Mouse (Mus musculus): ENCODE results near the gene Pim3.

Pim3 gene

DNA sequence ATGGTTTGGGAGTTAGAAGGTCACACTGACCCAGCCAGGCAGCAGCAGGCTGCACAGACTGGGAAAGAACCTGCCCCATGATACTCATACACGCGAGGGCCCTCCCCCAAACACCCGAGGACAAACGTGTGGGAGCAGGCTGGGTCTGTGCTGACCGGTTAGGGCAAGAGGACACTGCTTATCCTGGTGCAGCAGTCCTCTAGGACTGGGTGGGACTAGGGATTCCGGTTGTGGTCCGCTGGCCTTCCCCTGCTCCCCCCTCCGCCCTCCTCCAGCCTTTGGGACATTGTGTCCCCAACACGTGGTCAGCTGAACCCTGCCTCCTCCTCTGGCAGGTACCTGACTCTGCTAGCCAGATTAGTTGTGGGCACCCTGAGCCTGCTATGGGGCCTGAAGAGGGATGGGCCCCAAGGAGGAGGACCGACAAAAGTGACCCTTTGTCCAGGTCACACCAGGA, 13.7 kb downstream of the Pim3 start:
- intact Hi-C loops (cut with DNase I) = loop anchor here (2.0 kb wide), 2 partner anchors 45 to 47 kb away; no protein-coding TSS in a partner anchor

DNA sequence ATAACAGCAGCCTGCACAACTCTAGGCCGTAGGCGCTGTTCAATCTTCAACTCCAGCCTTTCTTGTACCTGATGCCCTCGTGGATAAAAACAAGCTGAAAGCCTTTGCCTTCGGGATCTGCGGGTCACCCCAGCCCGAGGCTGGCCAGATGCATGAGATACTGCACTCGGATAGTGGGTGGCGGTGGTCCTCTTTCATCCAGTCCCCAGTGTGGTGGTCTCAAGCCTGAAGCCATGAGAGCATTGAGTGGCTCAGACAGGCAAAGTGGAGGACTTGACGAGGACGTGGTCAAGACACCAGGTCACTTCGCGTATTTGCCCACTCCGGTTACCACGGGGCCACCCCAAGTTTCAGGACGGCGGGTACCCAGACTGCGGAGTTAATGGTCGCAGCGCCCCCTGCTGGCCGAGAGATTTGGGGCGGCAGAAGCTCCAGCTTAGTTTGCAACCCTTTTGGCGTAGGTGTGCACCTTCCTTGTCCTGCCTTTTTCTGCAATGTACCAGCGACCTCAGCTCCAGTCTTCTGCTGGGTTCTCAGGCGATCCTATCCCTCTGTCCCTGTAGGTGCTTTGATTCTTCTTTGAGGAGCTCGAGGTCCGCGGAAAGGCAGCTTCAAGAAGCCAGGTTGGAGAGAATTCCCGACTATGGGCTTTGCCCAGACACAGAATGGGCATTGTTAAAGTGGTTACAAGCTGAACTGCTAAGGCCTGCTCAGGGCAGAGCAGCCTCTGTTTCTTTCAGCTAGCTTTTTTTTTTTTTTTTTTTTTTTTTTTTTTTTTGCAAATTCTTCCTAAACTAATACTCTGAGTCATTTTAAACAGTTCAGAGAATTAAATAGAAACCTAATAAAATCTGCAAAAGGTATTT, 14.4 kb downstream of the Pim3 start:
- intact Hi-C loops (cut with DNase I) = loop anchor here (2.0 kb wide), 2 partner anchors 44 to 48 kb away; no protein-coding TSS in a partner anchor

DNA sequence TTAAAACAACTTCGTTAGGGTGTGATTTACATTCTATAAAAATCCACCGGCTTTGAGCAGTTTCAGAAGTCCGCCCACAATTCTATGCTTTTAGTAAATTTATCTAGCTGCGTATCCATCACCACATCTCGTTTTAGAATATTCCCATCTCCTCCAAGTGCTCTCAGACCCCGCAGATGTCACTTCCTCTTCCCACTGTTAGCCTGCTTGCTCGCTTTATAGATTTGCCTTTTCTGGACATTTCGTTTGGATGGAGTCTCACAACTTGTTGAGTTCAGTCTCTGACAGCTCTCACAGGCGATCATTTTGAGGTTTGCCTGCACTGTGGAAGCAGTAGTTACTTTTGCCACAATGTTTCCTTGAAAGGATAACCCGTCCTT, 15.0 kb downstream of the Pim3 start:
- intact Hi-C loops (cut with DNase I) = loop anchor here (2.0 kb wide), 2 partner anchors 44 to 48 kb away; no protein-coding TSS in a partner anchor

DNA sequence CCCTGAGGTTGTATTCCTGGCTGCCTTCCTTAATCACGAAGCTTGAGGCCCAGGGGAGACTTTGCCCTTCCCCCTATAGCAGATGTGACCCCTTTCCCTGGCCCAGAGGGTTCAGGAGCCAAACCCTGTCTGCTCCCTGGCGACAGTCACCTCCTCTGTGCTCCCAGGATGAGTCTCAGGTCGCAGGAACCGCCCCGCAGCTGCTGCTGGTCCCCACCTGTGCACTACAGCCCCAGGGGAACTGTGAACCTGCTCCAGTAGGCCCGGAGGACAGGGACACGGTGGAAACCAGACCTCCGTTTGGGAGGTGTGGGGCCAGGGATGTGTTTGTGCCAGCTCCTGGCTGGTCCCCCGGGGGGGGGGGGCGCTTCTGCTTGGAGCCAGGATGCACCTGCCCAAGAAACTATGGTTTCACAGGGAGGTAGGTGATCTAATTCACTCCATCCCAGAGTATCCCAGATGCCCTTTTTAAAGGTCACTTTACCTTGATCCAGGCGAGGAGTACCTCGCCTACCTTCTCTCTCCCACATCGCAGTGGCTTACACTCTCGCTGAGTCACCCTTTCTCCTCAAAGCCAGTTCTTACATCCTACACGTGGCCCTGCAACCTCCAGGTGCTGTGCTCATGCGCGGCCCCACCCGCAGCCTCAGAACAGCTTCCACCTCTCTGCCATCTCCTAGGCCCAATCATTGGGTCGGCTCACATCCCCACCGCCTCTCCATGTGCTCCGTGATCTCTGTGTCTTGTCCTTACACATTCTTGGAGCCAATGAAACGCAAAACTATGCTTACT, 19.5 kb downstream of the Pim3 start:
- intact Hi-C loops (cut with DNase I) = no loop called here

DNA sequence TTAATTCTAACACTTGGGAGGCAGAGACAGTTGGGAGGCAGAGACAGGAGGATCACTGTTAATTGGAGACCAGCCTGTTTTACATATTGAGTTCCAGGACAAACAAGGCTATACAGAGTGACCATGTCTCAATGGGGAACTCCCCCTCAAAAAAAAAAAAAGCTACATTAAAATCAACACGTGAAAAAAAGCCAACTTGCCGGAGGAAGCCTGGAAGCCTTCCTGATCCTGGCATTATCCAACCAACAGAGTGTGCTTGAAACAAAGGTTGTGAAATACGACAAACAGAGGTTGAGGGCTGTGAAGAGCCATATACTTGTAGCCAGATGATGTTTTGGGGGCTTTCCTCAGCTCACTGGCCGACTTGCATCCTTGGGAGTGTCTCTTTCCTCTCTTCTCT, 20.9 kb downstream of the Pim3 start:
- intact Hi-C loops (cut with DNase I) = no loop called here

GRCm38 (mm10) chr15:88883342-88883741, 21.4 kb downstream of the Pim3 start:
- intact Hi-C loops (cut with DNase I) = no loop called here

- intact Hi-C loops (cut with DNase I) = no loop called here
Observed at GRCm38 (mm10) chr15:88885376-88885775, 23.4 kb downstream of the Pim3 start.

DNA sequence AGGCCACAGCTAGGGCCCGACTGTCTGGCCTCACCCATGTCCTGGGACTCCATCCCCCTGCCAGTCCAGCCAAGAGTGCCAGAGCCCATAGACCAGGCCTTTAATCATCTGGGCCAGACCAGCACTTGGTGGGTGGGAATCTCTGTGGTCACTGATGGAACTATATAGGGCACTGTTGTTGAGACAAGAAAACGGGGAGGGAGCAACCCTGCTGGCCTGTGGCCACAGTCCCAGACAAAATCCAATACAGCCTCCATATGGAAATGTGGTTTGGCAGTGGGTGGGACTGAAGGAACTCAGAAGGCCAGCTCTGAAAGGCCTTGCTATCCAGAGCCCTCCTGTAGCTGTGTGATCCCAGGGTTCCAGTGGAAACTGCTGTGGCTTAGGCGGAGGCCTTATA, 27.0 kb downstream of the Pim3 start:
- intact Hi-C loops (cut with DNase I) = no loop called here

- intact Hi-C loops (cut with DNase I) = no loop called here
Observed at GRCm38 (mm10) chr15:88889994-88890393, 28.0 kb downstream of the Pim3 start.

- intact Hi-C loops (cut with DNase I) = no loop called here
Observed at GRCm38 (mm10) chr15:88890751-88891675, 29.0 kb downstream of the Pim3 start.

DNA sequence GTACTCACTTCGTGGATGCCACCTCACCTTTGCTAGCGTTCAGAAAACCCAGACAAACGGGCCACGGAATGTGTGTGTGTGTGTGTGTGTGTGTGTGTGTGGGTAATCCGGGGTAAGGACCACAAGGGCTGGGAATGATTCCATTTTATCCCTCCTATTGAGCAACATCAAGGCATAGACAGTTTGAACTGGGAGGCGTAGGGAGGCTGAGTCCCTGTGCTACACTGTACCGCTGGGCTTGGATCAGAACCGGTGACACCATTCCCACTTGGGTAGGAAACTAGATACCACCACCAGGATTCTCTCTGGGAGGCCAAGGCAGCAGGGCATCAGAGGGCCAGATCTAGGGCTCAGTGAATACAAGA, 29.7 kb downstream of the Pim3 start:
- intact Hi-C loops (cut with DNase I) = no loop called here

DNA sequence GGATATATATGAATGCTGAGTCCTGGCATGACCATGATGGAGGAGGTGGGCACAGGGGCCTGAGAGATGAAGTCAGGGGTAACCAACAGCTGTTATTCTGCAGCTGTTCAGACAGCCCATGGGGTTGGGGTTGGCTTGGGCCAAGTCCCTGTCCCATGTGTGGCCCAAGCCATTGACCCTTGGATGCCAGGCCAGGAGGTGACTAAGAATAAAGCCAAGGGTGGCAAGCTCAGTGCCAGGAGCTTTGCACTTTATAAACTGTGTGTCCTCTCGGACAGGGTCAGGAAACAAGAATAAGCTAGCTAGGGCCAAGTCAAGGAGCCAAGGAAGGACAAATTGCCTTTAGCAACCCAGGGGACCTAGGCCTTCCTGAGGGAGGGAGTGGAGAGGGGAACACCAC, 30.3 kb downstream of the Pim3 start:
- intact Hi-C loops (cut with DNase I) = no loop called here

DNA sequence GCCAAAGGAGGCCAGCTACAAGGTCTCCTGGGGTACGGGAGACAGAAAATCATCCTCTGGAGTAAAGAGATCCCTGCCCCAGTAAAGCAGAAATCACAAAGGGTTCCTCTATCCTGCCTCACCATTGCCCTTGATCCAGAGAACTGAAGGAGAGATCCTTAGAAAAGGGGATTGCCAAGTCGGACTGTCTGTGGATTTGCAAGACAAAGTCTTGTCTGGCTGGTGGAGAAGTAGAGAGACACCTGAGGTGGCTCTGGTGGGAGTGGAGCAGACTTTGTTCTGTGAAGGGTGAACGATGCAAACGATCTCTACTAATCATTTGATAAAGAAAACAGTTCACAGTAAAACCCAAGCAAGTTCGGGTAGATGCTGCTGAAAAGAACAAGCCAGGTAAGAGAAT, 30.9 kb downstream of the Pim3 start:
- intact Hi-C loops (cut with DNase I) = no loop called here

- intact Hi-C loops (cut with DNase I) = no loop called here
Observed at GRCm38 (mm10) chr15:88895119-88895518, 33.1 kb downstream of the Pim3 start.

DNA sequence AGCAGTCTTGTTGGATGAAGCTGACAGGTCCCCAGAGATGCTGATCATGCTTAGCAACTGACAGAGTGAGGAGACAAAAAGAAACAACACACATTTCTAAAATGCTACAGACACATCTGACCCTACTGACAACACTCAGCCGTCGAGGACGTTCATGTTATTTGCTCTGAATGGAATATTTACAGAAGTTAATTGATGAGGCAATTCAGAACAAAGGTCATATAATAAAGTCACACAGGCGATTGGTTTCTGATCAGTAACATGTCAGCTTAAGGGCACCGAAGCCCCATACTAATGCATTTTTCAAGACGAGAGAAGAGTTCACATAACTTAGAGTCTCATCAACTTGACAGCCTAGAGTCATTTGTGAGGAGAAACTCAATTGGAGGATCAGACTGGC, 33.9 kb downstream of the Pim3 start:
- intact Hi-C loops (cut with DNase I) = no loop called here

DNA sequence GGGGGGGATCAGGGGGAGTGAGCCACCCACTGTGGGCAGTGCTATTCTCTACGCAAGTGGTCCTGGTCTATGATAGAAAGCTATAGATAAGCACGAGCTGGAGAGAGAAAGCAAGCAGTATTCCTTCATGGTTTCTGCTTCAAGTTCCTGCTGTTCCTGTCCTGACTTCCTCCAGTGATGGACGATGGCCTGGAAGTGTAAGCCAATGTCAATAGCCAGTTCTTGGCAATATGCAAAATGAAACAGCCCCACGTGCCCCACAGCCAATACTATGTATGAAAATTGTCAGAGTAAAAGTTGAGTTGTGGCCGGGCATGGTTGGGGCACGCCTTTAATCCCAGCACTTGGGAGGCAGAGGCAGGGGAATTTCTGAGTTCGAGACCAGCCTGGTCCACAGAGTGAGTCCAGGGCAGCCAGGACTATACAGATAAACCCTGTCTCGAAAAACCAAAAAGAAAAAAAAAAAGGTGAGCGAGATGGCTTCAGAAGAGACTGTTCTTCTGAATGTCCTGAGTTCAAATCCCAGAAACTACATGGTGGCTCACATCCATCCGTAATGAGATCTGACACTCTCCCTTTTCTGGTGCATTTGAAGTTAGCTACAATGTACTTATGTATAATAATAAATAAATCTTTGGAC, 34.5 kb downstream of the Pim3 start:
- intact Hi-C loops (cut with DNase I) = no loop called here

- intact Hi-C loops (cut with DNase I) = no loop called here
Observed at GRCm38 (mm10) chr15:88902200-88902875, 40.4 kb downstream of the Pim3 start.

DNA sequence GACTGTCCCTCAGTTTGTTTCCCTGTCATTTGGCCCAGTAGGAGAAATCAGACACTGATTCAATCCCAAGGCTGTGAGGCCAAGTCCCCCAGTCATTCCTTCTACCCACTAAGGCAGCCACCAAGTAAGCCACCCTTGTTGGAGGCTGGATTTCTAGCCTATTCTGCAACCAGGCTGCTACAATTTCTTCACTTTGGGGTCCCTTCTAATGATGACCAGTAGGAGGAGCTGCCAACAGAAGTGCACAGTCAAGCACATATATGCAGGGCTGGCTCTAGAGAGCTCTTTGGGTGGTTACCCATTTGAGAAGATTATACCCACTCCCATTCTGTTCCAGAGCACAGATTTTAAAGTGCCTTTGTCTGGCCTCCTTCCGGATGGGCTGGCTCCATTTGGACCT, 41.1 kb downstream of the Pim3 start:
- intact Hi-C loops (cut with DNase I) = no loop called here

GRCm38 (mm10) chr15:88904056-88904811, 42.2 kb downstream of the Pim3 start:
- intact Hi-C loops (cut with DNase I) = no loop called here
